Mouse (Mus musculus) subcutaneous adipose tissue, adult 2 months (tissue): ENCODE measurements around the gene Asns. TPM values are rescaled to one million over a fixed set of nuclear protein-coding genes. Genes with fewer than 3 reads are reported as not detected.

Experiments used
- polyA plus RNA-seq: library from polyadenylated mRNA; depleted of rRNA; stranded (reverse); fragments of >200 nt; gene quantifications from 2 replicates; pipeline ENCODE4 v1.2.3, GENCODE M21; 2012; ENCODE audit warnings: low replicate concordance; rRNA removed

Gene Asns
- 38.0 and 41.8 TPM in 2 replicates for polyA plus RNA-seq

GRCm38 (mm10) chr6:7692884-7693585, at the start of gene Asns:
Gene Asns (minus strand): TSS chr6:7693254.

Other genes with a start within 250 kb of the Asns start
- gene Tac1, start 138.4 kb downstream of the Asns start, polyA plus RNA-seq, result not detected in 2 replicates
- 4.2 and 5.2 TPM in 2 replicates for gene C1galt1, start 151.6 kb upstream of the Asns start, polyA plus RNA-seq